Mouse (Mus musculus): ENCODE measurements around the gene Itgav.
A peak's percentile ranks its signal among the peaks of the same experiment; 100 is the strongest.
"Not testable (repeated sequence)": the region's sequence is repeated elsewhere in the genome, so short reads cannot be mapped to it uniquely, and the experiment has no call there.

The Itgav gene

DNA sequence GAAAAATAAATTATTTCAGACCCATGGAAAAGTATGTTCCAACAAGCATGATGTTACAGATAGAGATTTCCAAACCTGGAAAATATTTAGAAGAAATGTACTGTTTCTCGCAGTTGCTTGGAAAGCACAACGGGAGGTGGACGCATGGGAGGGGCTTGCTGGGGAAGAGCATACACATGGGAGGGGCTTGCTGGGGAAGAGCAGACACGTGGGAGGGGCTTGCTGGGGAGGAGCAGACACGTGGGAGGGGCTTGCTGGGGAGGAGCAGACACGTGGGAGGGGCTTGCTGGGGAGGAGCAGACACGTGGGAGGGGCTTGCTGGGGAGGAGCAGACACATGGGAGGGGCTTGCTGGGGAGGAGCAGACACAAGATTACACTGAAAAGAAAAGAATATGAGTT, 10.9 kb upstream of the Itgav start:
- not testable (repeated sequence) for DNase-seq (ENCODE audit: low read depth, low spot score)

DNA sequence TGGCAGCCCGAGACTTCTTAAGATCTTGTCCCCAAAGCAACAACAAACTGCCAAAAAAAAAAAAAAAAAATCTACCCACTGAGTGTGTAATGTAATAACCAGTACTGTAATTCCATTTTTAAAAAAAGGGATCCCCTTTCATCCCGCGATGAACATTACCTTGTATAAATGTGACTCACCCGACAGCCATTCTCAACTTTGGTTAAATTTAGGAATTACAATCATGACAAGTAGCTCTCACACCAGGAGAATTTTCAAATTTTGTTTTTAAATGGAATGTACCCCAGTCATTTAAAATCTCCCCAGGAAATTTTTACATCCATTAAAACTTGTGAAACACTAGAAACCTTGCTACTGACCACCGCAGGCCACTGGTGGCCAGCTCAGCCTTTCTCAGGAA, 10.3 kb upstream of the Itgav start:
- no peak for DNase-seq (ENCODE audit: low read depth, low spot score)

DNA sequence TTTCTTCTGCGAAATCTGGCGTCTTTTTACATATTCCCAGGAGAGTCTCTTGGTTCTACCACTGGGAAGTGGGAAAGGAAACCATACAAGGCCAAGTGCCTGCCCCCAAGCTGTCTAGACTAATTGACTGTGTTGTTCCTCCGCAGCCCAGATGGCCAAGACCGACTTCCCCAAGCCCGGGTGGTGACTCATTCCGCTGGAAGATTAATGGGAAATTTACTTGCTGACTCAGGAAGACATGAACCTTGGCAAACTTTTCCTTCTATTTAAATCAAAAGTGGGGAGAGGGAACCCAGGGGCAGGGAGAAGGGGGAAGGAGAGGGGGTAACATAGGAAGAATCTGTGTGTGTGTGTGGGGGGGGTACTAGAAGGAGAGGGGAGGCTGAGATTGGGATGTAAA, 9.4 kb upstream of the Itgav start:
- peak; percentile 71 for DNase-seq (ENCODE audit: low read depth, low spot score)

DNA sequence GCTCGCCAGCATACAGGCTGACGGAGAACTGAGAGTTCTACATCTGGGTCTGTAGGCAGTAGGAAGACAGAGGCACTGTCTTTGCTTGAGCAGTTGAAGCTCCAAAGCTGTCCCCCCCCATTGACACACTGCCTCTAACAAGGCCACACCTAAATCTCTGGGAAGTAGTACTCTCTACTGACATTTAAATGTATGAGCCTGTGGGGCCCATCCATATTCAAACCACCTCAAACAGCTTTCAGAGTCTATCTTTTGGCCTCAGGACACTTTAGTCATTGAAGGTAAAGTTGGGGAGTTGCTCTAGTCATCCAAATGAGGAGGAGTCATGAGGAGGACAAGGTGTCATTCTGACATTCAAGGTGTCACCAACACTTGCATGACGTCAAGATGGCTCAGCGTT, 5.9 kb upstream of the Itgav start:
- DNase-seq (ENCODE audit: low read depth, low spot score) = no peak

DNA sequence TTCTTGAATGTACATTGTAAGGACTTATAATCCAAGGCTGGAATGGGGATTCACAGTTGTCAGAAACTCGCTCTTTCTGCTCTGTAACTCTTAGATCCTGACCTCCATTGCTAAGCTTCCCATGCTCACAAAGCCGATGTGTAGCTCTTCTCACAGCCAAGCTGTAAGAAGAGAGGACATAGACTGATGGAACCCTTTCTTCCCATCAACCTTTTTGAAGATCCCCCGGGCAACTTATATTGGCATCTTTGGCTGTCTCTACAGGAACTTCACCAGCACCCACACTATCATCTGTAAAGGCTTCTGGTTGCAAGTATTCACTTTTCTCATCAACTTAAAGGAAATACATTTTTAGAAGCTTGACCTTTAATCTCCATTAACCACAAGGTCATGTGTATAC, 2.6 kb upstream of the Itgav start:
- DNase-seq (ENCODE audit: low read depth, low spot score) = no peak

DNA sequence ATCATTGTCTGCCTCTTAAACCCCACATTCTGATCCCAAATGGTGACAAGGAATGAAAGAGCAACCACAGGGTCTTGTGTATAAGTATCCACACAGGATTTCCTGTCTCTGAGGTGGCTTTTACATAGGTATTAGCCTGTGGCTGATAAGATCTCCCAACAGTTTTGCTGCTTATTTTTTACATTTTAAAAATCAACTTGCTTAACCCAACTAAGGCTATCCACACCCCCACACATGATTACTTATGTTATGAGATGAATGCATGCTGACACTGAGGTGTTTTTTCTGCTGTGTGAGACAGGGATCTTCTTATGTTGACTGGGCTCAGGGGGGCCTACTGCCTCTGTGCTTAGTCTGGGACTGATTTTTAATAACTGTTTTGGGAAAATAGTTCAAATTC, 1.3 kb upstream of the Itgav start:
- DNase-seq (ENCODE audit: low read depth, low spot score) = no peak

DNA sequence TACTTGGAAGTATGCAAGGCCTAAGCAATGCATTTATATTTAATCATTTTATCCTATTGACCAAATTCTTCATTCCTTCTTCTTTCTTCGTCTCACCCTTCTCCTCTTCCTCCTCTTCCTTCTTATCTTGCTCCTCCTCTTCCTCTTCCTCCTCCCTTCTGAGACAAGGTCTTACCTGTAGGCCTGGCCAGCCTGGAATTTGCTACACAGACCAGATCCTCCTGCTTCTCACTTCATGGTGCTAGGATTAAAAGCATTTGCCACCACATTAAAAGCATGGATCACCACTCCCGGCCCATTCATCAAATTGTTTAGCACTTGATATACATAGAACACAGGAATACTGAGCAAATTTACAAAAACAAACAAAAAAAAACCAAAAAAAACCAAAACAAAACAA, 851 bp upstream of the Itgav start:
- no peak for DNase-seq (ENCODE audit: low read depth, low spot score)

DNA sequence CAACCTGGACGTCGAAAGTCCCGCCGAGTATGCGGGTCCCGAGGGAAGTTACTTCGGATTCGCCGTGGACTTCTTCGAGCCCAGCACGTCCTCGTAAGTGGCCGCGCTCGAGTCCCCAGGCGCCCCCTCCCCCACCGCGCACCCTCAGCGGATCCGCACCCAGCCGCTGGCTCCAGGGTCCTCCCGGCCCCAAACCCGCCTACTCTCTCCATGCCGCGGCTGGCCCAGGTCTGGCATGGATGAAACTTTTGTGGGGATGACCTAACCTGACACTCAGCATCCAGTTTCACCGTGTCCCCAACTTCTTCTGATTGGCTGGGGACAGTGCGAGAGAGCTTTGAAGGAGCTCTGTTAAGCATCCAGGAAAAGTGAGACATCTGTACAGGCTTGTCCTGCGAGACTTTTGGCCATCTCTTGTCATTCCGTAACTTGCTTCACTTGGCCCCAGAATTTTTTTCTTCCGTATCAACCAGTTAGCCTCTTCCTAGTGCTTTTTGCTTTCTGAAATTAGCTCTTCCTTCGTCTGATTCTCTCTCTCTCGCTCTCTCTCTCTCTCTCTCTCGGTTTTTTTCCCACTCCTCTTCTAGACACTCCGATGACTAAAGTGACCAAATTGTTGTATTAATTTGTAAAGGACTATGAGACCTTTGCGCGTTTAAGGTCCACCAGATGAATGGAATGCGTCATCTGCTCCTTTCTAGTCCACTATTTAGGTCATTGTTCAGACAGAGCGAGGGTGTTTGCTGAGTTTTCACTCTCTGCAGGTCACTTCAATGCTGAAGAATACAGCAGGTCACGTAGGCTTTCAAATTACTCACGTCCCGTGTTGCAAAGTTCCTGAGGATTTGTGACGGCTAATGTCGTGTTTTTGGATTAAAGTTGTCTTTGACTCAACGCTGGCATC, 882 bp downstream of the Itgav start:
- peak; percentile 39 for DNase-seq (ENCODE audit: low read depth, low spot score)

DNA sequence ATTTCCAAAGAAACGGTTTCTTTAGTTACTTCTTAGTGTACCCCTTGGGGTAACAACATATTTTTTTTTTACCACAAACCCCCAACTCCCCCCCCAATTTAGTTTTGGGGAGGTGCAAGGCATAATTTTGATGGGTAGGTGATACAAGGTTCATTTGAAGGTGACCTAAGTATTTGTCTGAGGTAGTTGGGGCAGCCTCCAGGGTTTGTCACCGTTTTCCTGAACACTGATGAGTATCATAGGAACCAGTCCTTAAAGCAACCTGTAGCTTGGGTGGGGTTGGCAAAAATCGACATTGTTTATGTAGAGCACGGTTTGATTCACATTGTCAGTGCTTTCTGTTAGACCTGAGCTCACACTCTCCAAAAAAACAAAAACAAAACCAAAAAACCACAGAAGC, 1.6 kb downstream of the Itgav start:
- DNase-seq (ENCODE audit: low read depth, low spot score) = no peak

DNA sequence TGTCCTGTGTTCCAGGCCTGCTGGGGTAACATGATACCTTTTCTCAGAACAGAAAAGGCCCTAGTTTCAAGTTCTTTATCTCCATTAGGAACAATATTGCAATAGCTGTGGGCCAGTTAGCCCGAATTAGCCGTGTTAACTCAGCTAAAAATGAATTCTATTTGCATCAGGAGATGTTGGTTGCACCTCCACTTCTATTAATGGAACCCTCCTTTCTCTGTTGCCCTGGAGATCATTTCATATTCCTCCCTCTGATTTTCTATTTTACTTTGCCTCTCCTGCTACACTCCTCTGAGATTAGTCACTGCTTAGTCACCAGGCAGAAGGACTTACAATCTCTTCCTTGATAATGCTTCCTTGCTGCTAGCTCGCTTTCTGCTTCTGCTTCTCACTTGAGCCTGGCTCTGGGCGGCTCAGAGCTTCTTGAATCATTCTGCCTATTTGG, 4.1 kb downstream of the Itgav start:
- DNase-seq (ENCODE audit: low read depth, low spot score) = no peak

DNA sequence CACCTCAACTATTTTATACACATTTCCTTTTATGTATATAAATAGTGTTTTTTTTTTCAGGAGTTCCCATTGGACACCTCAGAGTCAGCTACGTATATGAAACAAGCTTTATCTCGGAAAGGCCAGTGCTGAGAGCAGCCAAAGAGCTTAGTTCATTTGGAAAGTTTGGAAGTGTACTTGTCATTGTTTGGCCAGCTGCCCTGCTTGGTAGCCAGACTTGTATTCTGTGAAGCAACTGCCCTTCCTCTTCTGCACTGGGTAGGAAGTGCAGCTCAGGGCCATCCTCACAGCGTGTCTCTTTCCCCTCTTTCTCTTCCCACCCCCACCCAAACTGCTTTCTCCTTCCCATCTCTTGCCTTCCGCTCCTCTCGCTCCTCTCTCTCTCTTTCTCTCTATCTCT, 5.1 kb downstream of the Itgav start:
- DNase-seq (ENCODE audit: low read depth, low spot score) = peak; percentile 83

DNA sequence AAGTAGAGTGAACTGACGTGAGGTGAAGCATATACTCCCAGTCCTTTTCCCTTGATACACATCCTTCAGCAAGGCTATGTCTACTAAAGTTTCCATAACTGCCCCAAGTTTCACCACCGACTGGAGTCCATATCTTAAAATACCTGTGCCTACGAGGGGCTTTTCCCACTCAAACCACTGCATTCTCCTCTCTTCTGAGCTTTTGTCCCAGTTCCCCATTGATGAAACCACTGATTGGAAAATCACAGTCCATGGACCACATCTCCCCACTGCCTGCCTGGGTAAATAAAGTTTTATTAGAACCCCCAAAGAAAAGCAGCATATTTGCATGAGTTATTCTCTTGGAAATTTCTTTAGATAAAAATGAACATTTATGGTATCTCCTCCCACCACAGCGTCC, 8.7 kb downstream of the Itgav start:
- DNase-seq (ENCODE audit: low read depth, low spot score) = no peak

DNA sequence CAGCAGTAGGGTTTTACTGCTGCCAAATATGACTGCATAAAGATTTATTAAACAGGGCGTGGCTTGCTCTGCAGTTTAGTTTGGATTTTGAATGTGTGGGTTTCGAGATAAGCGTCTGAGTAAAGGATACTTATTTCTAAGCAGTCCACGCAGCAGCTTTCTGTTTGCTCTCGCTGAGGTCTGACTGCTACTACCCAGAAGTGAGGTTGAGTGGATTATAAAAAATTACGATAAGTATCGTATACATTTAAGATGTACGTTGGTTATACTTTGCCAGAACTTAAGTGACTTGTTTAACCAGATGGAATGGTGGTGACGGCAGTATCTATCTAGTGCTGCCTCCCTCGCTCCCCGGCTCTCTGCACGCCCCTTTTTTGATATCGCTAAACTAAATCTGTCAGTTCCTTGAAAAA, 9.8 kb downstream of the Itgav start:
- no peak for DNase-seq (ENCODE audit: low read depth, low spot score)

DNA sequence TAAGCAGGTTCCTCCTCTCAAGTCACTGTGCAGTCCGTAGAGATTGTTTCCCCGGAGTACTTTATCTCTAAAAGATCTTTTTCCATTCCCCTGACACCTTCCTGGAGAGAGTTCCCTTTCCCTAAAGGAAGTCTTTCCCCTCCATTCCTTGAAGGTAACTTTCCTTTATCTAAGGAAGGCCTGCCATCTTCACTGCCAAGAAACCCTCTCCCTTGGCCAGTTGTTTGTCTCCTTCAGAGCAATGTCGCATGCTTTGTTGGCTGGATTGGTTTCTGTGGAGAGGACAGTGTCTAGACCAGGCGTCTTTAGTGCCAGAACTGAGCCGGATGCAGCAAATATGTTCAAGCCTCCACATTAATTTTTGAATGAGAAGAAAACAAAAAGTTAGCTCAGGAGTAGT, 11.1 kb downstream of the Itgav start:
- no peak for DNase-seq (ENCODE audit: low read depth, low spot score)

DNA sequence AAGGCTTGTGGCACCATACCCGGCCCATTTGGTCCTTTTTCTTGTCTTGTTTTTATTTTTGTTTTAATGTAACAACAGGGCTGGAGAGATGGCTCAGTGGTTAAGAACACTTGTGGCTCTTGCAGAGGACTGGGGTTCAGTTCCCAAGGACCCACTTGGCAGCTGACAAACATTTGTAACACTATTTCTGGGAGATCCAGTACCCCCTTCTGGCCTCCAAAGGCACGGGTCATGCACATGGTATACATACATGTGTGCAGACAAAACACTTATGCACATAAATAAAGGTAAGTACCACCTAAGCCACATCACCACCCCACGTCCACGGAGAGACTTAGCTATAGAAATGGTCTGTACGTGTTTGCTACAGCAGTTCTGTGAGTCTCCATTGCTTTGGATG, 12.6 kb downstream of the Itgav start:
- no peak for DNase-seq (ENCODE audit: low read depth, low spot score)

DNA sequence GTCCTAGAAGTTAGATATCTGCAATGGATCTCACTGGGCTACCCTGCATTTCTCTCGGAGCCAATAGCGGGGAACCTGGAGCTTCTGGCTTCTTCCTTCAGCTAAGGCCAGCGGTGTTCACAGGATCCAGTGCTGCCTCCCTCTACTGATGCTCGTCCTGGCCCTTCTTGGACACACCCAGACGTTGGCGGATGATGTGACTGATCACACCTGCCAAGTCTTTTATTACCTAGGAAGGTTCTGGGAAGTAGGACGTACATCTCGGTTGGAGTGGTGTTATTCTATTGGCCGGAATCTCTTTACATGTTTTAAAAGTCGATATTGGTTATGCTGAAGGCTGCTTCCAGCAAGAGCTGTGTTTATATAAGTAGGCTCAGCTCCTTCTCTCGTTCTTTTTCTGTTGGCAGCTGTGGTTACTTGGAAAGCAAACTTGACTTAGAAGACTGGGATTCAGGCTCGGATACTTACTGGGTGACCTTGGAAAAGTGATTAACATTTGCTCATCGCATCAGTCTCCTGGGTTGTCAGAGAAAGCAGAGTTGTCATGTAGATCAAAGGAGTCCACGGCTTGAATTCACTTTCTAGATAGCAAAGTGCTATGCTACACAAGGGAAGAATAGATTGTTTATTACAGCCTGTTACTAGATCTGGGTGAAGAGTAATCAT, 14.5 kb downstream of the Itgav start:
- no peak for DNase-seq (ENCODE audit: low read depth, low spot score)

DNA sequence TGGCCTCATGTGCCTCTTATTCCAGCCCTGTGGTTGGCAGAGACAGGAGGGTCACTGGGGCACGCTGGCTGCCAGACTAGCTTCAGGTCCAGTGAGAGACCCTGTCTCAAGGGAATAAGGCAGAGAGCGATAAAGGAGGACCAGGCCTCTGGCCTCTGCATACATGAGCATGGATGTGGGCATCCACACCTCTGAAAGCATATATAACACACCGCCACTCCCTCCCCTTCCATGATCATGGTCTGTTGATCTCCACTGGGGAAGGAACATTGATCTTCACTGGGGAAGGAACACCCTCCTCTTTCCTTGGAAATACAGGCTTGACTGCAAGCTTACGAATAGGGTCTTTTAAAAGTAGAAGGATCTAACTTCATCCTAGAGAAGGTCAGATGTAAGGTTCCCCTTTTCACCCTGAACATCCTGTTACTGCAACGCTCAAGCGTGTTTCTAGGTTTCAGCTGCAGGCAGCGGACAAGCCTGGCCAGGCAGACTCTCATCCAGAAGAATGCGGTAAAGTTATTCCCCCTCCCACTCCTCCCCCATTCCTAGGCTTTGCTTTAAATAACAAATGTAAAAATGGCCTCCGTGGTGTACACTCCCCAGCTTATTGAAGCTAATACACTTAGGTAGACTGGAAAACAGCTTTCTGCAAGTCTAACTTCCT, 15.4 kb downstream of the Itgav start:
- DNase-seq (ENCODE audit: low read depth, low spot score) = no peak

DNA sequence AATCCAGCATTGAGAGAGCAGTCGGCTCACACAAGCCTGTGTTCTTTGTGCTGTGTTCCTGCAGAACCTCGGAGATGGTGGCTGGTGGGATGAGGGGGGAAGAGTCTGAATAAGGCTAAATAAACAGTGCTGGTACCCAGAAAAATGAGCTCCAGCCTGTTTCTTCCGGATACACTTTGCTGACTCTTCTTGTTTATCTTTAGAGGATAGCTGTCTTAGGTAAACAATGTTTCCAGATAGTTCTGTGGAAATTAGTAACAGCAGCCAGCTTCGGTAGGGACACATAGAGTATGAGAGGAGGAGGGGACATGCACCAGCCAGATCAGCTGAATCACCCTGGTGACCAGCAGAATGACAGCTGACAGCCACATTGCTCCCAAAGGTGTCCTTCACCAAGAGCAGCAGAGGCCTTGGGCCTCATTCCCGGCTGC, 16.4 kb downstream of the Itgav start:
- no peak for DNase-seq (ENCODE audit: low read depth, low spot score)

DNA sequence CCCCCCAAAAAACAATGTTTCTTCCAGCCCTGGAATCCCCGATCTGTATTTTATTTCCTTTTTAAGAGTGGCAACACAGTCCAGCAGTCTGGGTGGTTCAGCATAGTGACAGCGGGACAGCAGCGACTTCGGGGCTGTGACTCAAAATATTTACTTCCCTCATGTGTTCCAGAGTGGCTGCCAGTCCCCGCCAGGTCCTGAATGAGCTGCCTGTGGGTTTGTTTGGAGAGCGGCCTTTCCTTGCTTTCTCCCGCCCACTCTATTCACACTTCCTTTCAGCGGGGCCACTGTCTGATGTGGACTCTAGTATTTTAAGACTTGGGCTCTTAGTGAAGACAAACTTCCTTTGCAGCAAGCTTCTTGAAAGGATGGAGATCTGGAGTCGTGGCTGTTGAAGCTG, 18.0 kb downstream of the Itgav start:
- no peak for DNase-seq (ENCODE audit: low read depth, low spot score)

DNA sequence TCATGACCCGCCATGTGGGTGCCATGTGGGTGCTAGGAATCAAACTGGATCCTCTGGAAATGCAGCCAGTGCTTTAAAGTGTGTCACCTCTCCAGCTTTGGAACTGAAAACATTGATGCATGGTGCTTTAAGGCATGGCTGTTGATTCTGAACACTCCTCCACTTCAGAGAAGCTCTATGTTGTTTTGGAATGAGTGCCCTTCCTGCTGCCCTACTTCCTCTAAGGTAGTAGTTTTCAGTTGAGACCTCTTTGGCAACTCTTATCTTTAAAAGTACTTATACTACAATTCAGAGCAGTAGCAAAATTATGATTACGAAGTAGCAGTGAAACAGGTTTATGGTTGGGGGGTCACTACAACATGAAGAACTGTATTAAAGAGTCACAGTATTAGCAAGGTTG, 18.6 kb downstream of the Itgav start:
- DNase-seq (ENCODE audit: low read depth, low spot score) = no peak

DNA sequence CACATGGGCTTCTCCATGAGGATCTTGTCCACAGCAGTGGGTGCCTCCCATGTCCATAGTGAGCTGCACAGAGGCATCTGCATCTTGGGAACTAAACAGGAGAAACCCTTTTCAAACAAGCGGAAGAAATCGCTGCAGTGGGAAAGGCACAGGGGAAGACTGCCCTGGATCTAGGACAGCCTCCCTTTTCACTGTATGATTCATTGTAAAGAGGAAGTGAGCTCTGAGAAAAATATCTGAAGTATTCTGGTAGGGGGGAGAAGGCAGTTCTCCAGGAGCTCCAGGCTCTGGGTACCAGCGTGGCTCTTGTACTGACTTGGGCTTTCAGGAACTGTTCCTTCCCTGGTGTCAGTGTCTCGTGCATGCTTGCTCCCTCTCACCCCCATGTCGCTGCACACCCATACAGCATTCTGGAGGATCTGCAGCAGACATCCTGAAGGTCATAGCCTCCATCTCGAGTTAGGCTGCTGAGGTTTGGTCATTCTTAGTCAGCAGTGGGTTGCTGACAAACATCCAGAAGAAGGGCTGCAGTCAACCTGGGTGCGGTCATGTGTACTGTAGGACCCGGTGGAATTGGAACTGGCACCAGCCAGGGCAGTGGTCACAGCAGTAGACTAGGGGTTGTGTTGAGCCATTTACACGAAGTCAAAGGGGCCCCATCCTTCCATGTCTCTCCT, 20.2 kb downstream of the Itgav start:
- DNase-seq (ENCODE audit: low read depth, low spot score) = no peak

DNA sequence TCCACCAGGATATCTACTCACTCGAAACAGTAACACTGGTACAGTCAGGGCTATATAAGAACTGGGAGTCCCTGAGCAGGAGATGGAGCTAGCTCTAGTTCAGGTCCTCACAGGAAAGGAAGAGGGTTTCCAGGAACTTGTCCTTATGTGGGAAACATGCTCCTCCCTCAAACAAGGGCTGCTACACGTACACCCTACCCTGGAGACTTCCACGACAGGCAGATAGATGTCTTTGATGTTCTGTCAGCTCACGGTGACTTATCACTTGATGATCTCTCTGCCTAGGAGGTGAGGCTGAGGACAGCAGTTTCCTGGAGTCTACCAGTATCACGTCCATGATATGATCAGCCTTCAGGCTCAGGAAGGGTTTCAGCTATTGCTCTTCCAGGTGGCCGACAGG, 21.1 kb downstream of the Itgav start:
- DNase-seq (ENCODE audit: low read depth, low spot score) = no peak

Measured in skeletal muscle tissue, adult 2 months (tissue).